Mouse (Mus musculus) erythroblast, embryonic 14.5 days (primary cell): ENCODE measurements around the gene Gm44511.

ENCODE experiments used
- GATA1 ChIP-seq: IDR thresholded peaks from 2 replicates; pipeline ENCODE4 v1.6.1; 2012; ENCODE audit warnings: low read length, inconsistent platforms, mixed read lengths
- TAL1 ChIP-seq: IDR thresholded peaks from 3 replicates; pipeline ENCODE4 v1.6.1; 2012; ENCODE audit warnings: low read length, inconsistent platforms, mixed read lengths

GRCm38 (mm10) chr6:128845319-128845979, 19.3 kb upstream of the Gm44511 start:
- TF ChIP-seq TAL1 (no peak), GATA1 (no peak)
